Mouse (Mus musculus) left cerebral cortex, adult 2 months (tissue): ENCODE data around the gene Gabrr2. TPM values are rescaled to one million over a fixed set of nuclear protein-coding genes. Genes with fewer than 3 reads are reported as not detected.
"Not testable (repeated sequence)": the region's sequence is repeated elsewhere in the genome, so short reads cannot be mapped to it uniquely, and the experiment has no call there.

Experiments
- DNase-seq, 2 experiments: peaks; one replicate each; pipeline ENCODE4 v3.0.0; 2021 to 2022; ENCODE audit warnings: low spot score in 2 of 2, mixed read lengths in 1 of 2; ENCODE audit errors: extremely low spot score in 1 of 2
- H3K27ac ChIP-seq: fragments of 200-600 bp; 2 replicates; pipeline ENCODE4 v1.8.1; 2022
- H3K4me3 ChIP-seq: fragments of 200-600 bp; 2 replicates; pipeline ENCODE4 v1.8.1; 2022
- CTCF ChIP-seq: fragments of 200-600 bp; IDR thresholded peaks from 2 replicates; pipeline ENCODE4 v1.8.1; 2022; ENCODE audit warnings: antibody characterized with exemption, mild to moderate bottlenecking, moderate library complexity
- intact Hi-C: fragments of 180-260 bp; cut with DNase I; formaldehyde crosslinking; loops from one replicate; pipeline ENCODE4 v1.15.1; 2025
- total RNA-seq, 2 experiments: library from RNA; stranded (reverse); gene quantifications; 2 replicates each; pipeline ENCODE4 v1.2.3; 2021

Gene Gabrr2
- total RNA-seq, 2 experiments from 2014 or later = 0.34 to 0.37 TPM

DNA sequence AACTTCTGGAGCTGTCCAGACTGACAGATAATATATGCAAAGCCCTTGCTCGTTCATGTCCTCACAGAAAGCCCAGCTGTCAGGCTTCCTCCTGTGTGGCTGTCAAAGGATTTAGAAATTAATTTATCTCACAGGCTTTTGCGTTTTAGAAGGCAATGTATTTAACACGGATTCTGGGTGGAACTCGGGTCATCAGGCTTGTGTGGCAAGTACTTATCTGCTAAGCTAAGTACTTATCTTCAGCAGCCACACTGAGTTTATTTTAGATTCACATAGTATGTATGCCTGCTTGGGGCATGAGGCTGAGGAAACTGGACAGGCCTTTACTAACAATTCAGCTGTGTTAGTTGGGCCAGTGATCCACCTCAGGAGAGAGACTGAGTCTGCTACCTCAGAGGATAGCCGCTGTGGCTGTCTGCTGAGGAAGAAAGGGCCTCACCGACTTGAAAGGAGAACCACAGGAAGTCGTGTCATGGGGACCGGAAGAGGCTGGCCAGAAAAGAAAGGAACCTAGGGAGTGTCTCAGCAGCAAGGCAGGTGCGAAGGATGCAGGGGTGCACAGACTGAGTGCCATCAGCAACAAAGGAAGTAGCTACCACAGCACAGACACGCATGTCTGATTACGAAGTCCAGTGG lies 9.8 kb downstream of the Gabrr2 start:
- Histone ChIP-seq H3K4me3 (no peak overlapping the region), H3K27ac (no peak overlapping the region)
- TF ChIP-seq CTCF = no peak
- intact Hi-C loops = no loop called here
- no peak for DNase-seq

DNA sequence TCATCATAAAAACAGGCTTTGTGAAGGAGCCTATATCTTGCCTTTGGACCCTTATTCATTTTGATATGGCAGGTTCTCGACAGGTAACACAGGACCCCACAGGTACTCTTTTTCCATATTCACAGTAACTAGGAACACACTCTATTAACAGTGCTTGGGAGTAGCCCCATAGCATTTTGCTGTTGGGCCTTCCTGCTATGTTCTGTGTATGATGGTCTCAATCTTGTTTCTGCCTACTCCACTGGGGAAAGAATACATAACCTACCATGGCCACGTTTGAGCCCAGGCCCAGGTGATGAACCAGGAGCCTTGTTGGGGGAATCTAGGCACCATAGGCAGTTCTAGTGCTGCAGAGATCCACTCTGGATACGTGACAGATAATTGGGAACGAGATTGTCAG lies 11.6 kb downstream of the Gabrr2 start:
- Histone ChIP-seq H3K4me3 (no peak overlapping the region), H3K27ac (no peak overlapping the region)
- intact Hi-C loops = no loop called here
- DNase-seq = no peak
- TF ChIP-seq CTCF = no peak

DNA sequence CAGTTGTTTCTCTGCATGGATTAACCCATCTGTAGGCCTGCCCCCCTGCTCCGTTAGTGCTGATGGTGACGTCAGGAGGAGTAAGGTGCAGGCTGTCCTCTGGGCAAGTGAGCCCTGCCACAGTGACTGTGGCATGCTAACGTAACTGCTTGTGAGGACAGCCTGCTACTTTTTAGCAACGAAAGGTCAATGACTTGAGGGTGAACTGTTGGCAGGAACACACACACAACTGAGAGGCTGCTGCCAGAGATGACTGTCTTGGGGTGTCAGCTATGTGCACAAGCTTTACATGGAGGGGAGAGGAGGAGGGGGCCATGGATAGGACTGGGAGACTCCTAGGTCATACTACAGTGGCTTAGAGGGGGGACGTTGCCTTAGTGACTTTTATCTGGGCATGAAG lies 12.1 kb downstream of the Gabrr2 start:
- no peak for TF ChIP-seq CTCF
- H3K4me3 ChIP-seq = no peak overlapping the region
- DNase-seq = no peak
- H3K27ac ChIP-seq = no peak overlapping the region
- intact Hi-C loops = loop anchor here (5.0 kb wide), 1 partner anchor 37 kb away; no protein-coding TSS in a partner anchor

DNA sequence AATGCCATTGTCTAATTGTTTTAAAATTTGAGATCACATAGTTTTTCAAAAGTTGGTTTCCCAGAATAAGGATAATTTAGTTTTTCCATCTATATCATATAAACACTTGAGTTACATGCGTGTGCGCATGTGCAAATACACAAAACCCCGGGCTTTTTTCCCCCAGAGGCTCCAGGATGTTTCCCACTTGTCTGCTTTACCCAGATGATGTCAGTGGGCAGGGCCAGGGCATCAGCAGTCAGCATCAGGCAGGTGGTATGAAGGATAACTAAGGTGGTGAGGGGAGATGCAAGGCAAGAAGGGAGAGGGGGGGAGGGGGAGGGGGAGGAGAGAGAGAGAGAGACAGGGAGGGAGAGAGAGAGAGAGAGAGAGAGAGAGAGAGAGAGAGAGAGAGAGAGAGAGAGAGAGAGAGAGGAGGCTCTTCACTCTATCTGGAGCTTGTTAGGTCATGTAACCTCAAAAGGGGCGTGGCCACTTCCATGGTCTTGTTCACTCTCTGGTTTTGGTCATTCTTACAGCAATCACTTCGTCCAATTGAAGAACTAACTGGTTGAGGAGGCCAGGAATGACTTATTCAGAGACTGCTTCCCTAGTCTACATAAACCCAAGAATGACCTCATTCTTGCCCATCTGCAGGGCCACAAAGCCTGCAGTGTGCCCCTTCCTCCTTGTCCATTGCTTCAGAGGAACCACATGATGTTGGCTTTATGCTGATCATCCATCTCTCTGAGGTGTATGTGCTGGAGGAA lies 13.2 kb downstream of the Gabrr2 start:
- DNase-seq = no peak
- TF ChIP-seq CTCF = no peak
- intact Hi-C loops = loop anchor here (5.0 kb wide), 1 partner anchor 36 kb away; no protein-coding TSS in a partner anchor
- H3K4me3 ChIP-seq = no peak overlapping the region
- no peak overlapping the region for H3K27ac ChIP-seq

DNA sequence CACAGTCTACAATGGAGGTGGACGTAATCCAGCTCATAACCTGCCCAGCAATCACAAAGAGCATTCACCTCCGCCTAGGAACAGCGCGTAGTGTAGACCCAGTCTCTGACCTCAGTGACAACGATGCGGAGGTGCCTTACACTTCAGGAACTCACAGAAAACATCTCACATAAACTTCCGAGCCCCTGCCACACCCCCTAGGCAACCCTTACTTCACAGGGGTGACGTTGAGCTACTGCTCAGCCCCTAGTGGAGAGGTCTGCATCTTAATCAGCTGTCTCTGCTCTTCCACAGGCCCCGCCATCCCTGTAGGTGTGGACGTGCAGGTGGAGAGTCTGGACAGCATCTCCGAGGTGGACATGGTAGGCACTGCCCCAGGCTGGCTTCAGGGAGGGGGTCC lies 14.4 kb downstream of the Gabrr2 start:
- DNase-seq = no peak
- Histone ChIP-seq H3K27ac (no peak overlapping the region), H3K4me3 (no peak overlapping the region)
- intact Hi-C loops = loop anchor here (5.0 kb wide), 1 partner anchor 35 kb away; no protein-coding TSS in a partner anchor
- TF ChIP-seq CTCF = no peak

DNA sequence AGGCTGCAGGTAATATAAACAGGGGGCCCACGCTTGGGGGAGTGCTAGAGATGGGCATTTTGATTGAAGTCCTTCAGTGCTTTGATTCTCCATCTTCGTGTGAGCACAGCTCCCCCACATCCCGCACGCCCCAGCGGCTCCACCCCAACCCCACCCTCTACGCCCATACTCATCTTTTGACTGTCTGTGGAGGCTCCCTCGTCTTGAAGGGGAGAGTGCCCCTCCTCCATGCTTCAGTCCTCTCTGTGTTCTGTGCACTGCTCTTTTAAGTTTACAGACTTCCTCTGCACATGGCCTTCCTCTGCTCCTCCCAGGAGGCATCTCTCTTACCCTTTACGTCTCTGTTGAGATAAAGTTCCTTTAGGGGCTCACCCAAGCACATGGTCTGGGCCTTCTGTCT lies 14.9 kb downstream of the Gabrr2 start:
- intact Hi-C loops = loop anchor here (5.0 kb wide), 1 partner anchor 35 kb away; no protein-coding TSS in a partner anchor
- TF ChIP-seq CTCF = no peak
- no peak overlapping the region for H3K4me3 ChIP-seq
- no peak for DNase-seq
- no peak overlapping the region for H3K27ac ChIP-seq

DNA sequence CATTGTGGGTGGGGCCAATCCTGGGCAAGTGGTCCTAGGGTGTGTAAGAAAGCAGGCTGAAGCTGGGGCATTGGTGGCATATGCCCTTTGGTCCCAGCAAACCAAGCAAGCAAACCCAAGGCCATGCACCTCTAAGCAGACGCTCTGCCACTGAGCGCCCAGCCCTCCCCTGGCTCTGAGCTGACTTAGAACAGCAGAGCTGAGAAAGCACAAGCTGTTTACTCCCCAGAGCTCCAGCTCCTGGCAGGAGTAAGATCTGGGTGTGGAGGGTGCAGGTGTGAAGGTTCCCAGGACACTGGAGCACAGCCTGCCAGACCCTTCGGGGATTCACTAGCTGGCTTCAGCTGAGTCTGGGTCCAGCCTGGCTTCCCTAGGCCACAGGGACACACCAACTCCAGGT lies 15.7 kb downstream of the Gabrr2 start:
- TF ChIP-seq CTCF = no peak
- no peak for DNase-seq
- Histone ChIP-seq H3K4me3 (no peak overlapping the region), H3K27ac (no peak overlapping the region)
- intact Hi-C loops = loop anchor here (5.0 kb wide), 1 partner anchor 34 kb away; no protein-coding TSS in a partner anchor

DNA sequence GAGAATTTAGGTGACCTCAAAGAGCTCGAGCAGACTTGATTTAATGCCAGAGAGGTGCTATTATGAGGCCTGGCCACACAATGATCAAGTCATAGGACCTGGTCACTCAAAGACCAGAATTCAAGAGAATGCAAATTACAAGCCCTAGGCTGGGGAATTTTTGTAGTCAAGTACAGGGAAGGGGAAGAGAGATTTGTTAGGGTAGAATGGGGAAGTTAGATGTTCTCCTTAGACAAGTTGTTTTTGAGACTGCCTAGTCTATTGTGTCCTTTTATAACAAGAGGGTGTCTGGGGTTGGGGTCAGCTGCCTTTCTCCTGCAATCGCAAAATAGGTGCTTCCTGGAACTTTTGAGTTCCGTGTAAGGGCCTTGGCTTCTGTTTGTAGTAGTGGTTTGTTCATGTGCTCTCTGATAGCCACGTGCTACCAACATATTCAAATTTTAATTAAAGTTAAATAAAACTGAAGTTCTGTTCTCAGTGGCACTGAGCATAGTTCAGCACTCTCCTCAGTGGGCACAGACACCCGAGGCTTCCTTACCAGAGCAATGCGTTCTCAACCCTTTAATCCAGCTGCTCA lies 36.4 kb downstream of the Gabrr2 start:
- TF ChIP-seq CTCF = no peak
- DNase-seq = no peak
- Histone ChIP-seq H3K27ac (no peak overlapping the region; the same call in 1 of the 2 replicates), H3K4me3 (no peak overlapping the region)
- intact Hi-C loops = no loop called here

DNA sequence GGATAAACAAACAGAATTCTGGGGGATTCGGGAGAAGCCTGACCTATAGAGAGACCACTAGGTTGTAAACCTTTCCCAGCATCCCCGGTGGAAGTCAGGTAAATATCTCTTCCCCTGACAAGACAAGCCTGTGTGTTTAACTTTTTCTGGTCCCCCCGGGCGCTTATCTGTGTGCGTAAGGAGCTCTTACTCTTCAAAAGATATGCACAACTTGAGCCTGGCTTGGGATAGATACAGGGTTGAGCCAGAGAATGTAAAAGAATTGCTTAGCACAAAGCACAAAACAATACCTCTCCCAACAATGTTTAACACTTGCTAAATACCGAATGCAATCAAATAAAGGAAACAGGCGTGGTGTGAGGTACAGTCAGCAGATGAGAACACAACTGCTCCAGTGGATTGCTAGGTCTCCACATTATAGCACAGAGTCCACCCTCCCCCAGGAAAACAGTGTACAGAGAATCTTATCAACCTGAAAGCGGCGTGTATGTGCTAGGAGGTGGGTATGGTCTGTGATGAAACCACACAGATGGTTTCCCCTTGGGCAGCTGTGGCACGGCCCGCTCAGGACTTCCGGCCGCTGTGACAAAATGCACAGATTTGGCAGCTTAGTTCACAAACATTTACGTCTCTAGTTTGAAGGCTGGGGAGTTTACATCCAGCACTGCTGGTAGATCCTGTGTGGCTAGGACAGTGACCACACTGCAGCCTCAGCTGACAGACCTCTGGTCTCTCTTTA lies 47.1 kb downstream of the Gabrr2 start:
- DNase-seq = no peak
- Histone ChIP-seq H3K4me3 (no peak overlapping the region), H3K27ac (no peak overlapping the region)
- intact Hi-C loops = loop anchor here (5.0 kb wide), 1 partner anchor 33 kb away; no protein-coding TSS in a partner anchor
- no peak for TF ChIP-seq CTCF

DNA sequence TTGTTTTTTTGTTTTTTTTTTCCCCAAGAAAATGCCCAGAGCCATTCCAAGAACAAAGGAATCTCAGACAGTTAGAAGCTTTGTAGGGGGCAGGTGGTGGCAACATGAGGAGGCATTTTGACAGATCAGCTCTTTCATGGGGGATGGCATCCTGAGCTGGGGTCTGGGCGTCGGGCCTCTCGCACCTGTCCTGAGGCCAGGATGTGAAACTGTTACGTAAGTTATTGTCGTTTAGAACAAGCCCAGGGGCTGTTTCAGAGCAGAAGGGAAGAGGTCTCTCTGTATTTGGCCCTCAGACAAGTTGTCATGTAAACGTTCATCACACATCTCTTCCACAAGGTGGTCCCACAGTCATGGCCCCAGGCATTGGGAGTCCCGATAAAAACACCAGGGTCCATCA lies 48.0 kb downstream of the Gabrr2 start:
- H3K4me3 ChIP-seq = no peak overlapping the region
- H3K27ac ChIP-seq = no peak overlapping the region
- no peak for TF ChIP-seq CTCF
- intact Hi-C loops = loop anchor here (5.0 kb wide), 1 partner anchor 34 kb away; no protein-coding TSS in a partner anchor
- no peak for DNase-seq

DNA sequence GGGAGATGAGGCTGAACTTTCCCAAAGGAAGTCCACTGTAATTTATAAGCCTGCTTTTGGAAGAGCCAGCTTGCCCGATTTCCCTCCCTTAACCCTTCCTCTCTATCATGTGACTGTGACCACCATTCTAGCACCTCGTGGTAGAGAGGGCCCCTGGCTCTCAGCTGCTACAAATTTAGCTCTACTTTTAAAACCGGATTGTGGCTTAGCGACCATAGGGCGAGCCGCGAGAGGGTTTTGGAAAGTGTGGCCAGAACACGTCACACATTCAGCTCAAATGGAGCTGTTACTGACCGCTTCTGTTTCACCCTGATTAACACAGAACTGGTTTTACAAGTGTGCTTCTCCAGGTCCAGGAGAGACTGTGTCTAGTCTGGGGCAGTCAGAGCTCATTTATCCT lies 48.6 kb downstream of the Gabrr2 start:
- intact Hi-C loops = loop anchor here (5.0 kb wide), 1 partner anchor 34 kb away; no protein-coding TSS in a partner anchor
- no peak overlapping the region for H3K27ac ChIP-seq
- no peak for DNase-seq
- no peak overlapping the region for H3K4me3 ChIP-seq
- no peak for TF ChIP-seq CTCF

DNA sequence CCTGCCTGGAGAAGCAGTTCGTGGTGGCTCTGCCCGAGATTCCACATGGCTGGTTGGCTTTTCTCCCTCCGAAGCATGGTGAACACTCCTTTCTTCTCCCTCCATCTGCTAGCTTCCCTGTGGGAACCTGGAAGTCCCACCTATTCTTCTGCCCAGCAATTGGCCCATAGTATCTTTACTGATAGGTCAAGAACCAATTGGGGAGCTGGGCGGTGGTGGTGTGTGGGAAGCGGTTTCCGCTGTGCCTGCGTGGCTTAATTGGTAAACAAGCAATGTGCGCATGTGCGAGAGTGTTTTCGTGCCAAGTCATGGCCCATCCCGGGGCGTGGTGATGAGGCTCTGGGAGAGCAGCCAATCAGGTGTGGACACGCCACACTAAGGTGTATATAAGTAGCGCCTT lies 50.1 kb downstream of the Gabrr2 start:
- DNase-seq, H3K27ac ChIP-seq, H3K4me3 ChIP-seq: not testable (repeated sequence)
- intact Hi-C loops = loop anchor here (5.0 kb wide), 1 partner anchor 36 kb away; no protein-coding TSS in a partner anchor
